Mouse (Mus musculus): ENCODE data around the gene Dpy19l1.

DNA sequence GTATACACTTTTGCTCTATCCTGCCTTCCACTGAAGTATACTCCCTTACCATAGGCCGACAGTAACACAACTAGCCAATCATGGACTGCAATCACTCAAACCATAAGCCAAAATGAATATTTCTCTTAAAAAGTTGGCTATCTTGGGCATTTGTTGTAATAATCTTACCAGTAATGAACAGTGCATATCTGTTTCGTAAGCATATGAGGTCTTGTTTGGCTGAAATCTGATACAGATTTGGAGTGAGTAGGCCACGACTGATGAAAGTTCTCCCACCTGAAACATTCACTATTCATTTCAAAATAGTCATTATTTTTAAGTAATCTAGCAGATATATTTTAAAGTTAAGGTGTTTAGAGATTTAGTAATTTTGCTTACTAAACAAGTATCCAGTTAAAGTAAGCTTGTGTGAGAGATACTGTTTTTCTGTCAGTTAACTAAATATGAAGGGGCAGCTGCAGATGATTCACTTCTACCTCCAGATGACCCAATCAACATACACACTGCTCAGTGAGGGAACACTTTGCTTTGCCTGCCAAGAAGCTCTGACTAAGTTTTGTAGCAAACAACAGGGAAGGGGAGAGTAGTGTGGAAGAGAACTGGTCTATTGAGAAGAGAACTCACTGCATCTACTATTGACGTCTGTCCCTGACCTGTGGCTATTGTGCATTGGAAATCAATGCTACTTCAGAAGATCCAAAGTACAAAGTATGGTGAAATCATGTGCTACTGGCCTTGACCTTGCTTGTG lies 8.6 kb upstream of the Dpy19l1 start:
- TF ChIP-seq CTCF (IDR thresholded peaks at IDR 0.05; ENCODE audit: control insufficient read depth, insufficient read depth, insufficient read length) (no peak), MYOD1 (IDR thresholded peaks at IDR 0.05; ENCODE audit: control insufficient read depth, insufficient read length, low read depth) (peak; percentile 67)
